Mouse (Mus musculus) erythroblast, embryonic 14.5 days (primary cell): ENCODE results near the gene Adsl.

Source experiments
- GATA1 ChIP-seq: IDR thresholded peaks from 2 replicates; pipeline ENCODE4 v1.6.1; 2012; ENCODE audit warnings: low read length, inconsistent platforms, mixed read lengths
- TAL1 ChIP-seq: IDR thresholded peaks from 3 replicates; pipeline ENCODE4 v1.6.1; 2012; ENCODE audit warnings: low read length, inconsistent platforms, mixed read lengths

DNA sequence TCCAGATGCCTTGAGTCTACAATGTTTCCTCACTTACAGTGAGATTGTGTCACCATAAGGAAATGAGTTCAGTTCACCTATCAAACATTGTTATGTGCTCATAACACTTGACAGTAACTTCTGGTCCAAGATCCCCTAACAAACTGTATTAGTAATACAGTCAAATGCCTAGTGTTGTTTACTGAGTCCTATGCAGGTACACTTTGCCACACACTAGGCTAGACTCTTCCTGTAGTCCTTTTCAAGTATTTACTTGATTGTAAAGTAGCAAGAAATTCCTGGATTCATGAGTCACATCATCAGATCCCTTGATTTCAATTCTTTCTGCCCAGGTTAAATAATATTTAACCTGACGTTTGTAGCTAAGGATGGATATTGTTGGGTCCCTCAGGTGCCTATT is 21.1 kb downstream of the Adsl start:
- no peak for TF ChIP-seq TAL1
- no peak for TF ChIP-seq GATA1
